Mouse (Mus musculus) midbrain, embryonic 15.5 days (tissue): ENCODE results near the gene Adgrl2. TPM values are rescaled to one million over a fixed set of nuclear protein-coding genes. Genes with fewer than 3 reads are reported as not detected.

Experiments
- ATAC-seq: fragments of 200-750 bp; cut with Nextera tagmentation; replicated peaks from 2 replicates; pipeline ENCODE4 v1.8.0; 2017; ENCODE audit warnings: moderate TSS enrichment
- H3K27ac ChIP-seq: fragments of 300-500 bp; sonication (generic); 2 replicates; pipeline ENCODE4 v1.5.1; 2015; ENCODE audit warnings: mild to moderate bottlenecking, inconsistent platforms
- H3K27me3 ChIP-seq: fragments of 300-500 bp; sonication (generic); replicated peaks from 2 replicates; pipeline ENCODE4 v1.6.1; 2015; ENCODE audit warnings: inconsistent platforms
- H3K36me3 ChIP-seq: fragments of 300-500 bp; sonication (generic); replicated peaks from 2 replicates; pipeline ENCODE4 v1.6.1; 2015; ENCODE audit warnings: inconsistent platforms
- H3K4me1 ChIP-seq: fragments of 300-500 bp; sonication (generic); 2 replicates; pipeline ENCODE4 v1.6.1; 2015; ENCODE audit warnings: inconsistent platforms
- H3K4me2 ChIP-seq: fragments of 300-500 bp; sonication (generic); 2 replicates; pipeline ENCODE4 v1.6.1; 2015; ENCODE audit warnings: inconsistent platforms, mild to moderate bottlenecking, moderate library complexity
- H3K4me3 ChIP-seq: fragments of 300-500 bp; sonication (generic); 2 replicates; pipeline ENCODE4 v1.5.1; 2015; ENCODE audit warnings: mild to moderate bottlenecking, inconsistent platforms
- H3K9ac ChIP-seq: fragments of 300-500 bp; sonication (generic); 2 replicates; pipeline ENCODE4 v1.6.1; 2015; ENCODE audit warnings: mild to moderate bottlenecking, inconsistent platforms
- H3K9me3 ChIP-seq: fragments of 300-500 bp; sonication (generic); 2 replicates; pipeline ENCODE4 v1.6.1; 2016; ENCODE audit warnings: inconsistent platforms
- WGBS: fragments of 180-500 bp; shearing (Covaris S2); methylation state at CpG from one replicate; pipeline ENCODE4 v1.1.7; 2015; ENCODE audit warnings: mixed read lengths; 5-methylcytosine and 5-hydroxymethylcytosine counted together
- polyA plus RNA-seq: library from polyadenylated mRNA; unstranded; fragments of >200 nt; fragmentation: Nextera tagmentation; extraction: Ambion mirVana; gene quantifications from 2 replicates; pipeline ENCODE4 v1.2.1, GENCODE M21; 2015

Adgrl2 gene
- polyA plus RNA-seq, 1 experiment from 2014 or later = 140 TPM

- no peak; the same call in 1 of the 2 replicates for ATAC-seq
- no peaks in the 10 kb centered on the region for H3K27me3 ChIP-seq
- no peak overlapping the region for H3K9ac ChIP-seq
- 75% methylated on average over 8 of the region's 8 CpGs for WGBS
- H3K4me2 ChIP-seq = no peak overlapping the region
- H3K36me3 ChIP-seq = no peaks in the 10 kb centered on the region
- H3K4me3 ChIP-seq = no peak overlapping the region
- H3K4me1 ChIP-seq = peaks cover 9% of the 10 kb centered on the region; the same call in 1 of the 2 replicates
- no peak overlapping the region for H3K27ac ChIP-seq
- H3K9me3 ChIP-seq = no peaks in the 10 kb centered on the region
These were observed 95.5 kb downstream of the Adgrl2 start for GRCm38 (mm10) chr3:148894867-148895266.

DNA sequence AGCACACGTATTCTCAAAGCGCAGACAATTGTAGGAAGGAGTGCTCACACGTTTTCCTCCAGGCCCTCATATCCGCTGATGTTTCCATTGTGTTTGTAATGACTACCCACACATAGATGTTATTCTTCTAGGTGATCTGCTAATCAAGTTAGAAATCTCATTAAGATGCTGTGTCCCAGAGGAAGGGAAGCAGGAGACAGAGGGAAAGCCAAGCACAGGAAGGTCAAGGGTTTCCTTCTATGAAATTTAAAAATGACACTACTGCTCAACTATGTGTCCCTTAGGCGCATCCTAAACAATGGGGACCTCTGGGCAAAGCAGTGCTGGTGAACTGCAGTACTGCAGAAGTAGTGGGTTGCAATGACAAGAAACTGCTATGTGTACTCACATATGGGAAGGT is 102.5 kb downstream of the Adgrl2 start:
- H3K4me1 ChIP-seq = 0 out of 2 replicates have a peak, but pooled peaks cover 6% of the 10 kb centered on the region
- H3K9me3 ChIP-seq = no peaks in the 10 kb centered on the region
- no peak for ATAC-seq
- H3K4me3 ChIP-seq = no peak overlapping the region
- no peaks in the 10 kb centered on the region for H3K27me3 ChIP-seq
- WGBS = 83% methylated on average over 5 of the region's 5 CpGs
- H3K36me3 ChIP-seq = no peaks in the 10 kb centered on the region
- no peak overlapping the region for H3K27ac ChIP-seq
- H3K4me2 ChIP-seq = no peak overlapping the region
- H3K9ac ChIP-seq = no peak overlapping the region

GRCm38 (mm10) chr3:148886956-148887355 is 103.4 kb downstream of the Adgrl2 start:
- no peaks in the 10 kb centered on the region for H3K9me3 ChIP-seq
- ATAC-seq = no peak
- 77% methylated on average over 4 of the region's 4 CpGs for WGBS
- H3K27ac ChIP-seq = no peak overlapping the region
- no peak overlapping the region for H3K4me2 ChIP-seq
- H3K27me3 ChIP-seq = no peaks in the 10 kb centered on the region
- H3K36me3 ChIP-seq = no peaks in the 10 kb centered on the region
- H3K9ac ChIP-seq = no peak overlapping the region
- H3K4me3 ChIP-seq = no peak overlapping the region
- H3K4me1 ChIP-seq = 0 out of 2 replicates have a peak, but pooled peaks cover 6% of the 10 kb centered on the region

- Histone ChIP-seq H3K27me3 (no peaks in the 10 kb centered on the region), H3K27ac (no peak overlapping the region), H3K4me2 (no peak overlapping the region), H3K4me3 (no peak overlapping the region), H3K4me1 (0 out of 2 replicates have a peak, but pooled peaks cover 6% of the 10 kb centered on the region), H3K9ac (no peak overlapping the region), H3K36me3 (no peaks in the 10 kb centered on the region), H3K9me3 (no peaks in the 10 kb centered on the region)
- ATAC-seq = no peak
- 88% methylated on average over 8 of the region's 8 CpGs for WGBS
These were observed 104.2 kb downstream of the Adgrl2 start for GRCm38 (mm10) chr3:148885980-148886668.

DNA sequence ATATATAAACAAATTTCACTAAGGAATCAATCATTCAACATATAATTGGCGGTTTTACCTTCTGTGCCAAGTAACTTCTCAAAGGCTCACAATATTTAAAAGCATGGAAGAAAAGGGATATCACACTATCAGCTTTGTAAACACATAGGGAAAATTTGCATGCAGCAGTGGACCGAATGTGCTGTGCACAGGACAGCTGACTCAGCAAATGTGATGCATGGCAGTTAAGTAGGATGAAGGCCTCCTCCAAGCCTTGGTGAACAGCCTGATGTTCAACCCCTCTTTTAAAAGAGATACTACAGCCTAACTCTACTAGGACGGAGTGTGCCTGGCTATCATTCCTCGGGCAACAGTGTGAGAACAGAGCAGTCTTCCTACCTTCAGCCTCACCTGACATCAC is 105.2 kb downstream of the Adgrl2 start:
- Histone ChIP-seq H3K9me3 (no peaks in the 10 kb centered on the region), H3K27ac (no peak overlapping the region), H3K27me3 (no peaks in the 10 kb centered on the region), H3K4me2 (no peak overlapping the region), H3K4me1 (0 out of 2 replicates have a peak, but pooled peaks cover 6% of the 10 kb centered on the region), H3K4me3 (no peak overlapping the region), H3K9ac (no peak overlapping the region), H3K36me3 (no peaks in the 10 kb centered on the region)
- ATAC-seq = no peak
- 83% methylated on average over 4 of the region's 4 CpGs for WGBS

DNA sequence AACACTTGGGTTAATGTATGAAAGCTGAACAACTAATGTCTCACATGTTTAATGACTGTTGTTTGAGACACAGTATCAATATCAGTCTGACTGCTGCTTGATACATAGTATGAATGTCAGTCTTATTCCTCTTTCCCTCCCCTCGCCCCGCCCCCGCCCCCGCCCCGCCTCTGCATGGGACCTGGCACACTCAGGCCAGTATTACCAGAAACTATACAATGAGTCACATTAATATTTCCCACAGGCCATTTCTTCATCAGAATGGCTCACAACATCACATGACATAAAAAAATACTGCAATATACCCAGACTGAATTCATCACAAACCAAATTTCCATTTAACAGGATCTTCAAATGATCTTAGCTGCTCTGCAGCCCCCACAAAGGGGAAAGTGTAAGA is 108.9 kb downstream of the Adgrl2 start:
- Histone ChIP-seq H3K4me2 (no peak overlapping the region), H3K36me3 (no peaks in the 10 kb centered on the region), H3K9me3 (no peaks in the 10 kb centered on the region), H3K27ac (no peak overlapping the region), H3K27me3 (no peaks in the 10 kb centered on the region), H3K9ac (no peak overlapping the region), H3K4me1 (peaks cover 19% of the 10 kb centered on the region), H3K4me3 (no peak overlapping the region)
- WGBS = 93% methylated on average over 5 of the region's 5 CpGs
- ATAC-seq = no peak

- H3K9ac ChIP-seq = no peak overlapping the region
These were observed 117.8 kb downstream of the Adgrl2 start for GRCm38 (mm10) chr3:148872563-148872962.

GRCm38 (mm10) chr3:148871792-148872464 is 118.4 kb downstream of the Adgrl2 start:
- H3K27ac ChIP-seq = 0 out of 2 replicates have a peak overlapping the region, but pooled peaks have one; percentile 20
- no peaks in the 10 kb centered on the region for H3K36me3 ChIP-seq
- peak; percentile 38; the same call in 1 of the 2 replicates for ATAC-seq
- no peak overlapping the region for H3K4me3 ChIP-seq
- 55% methylated on average over 5 of the region's 5 CpGs for WGBS
- H3K4me2 ChIP-seq = no peak overlapping the region
- no peaks in the 10 kb centered on the region for H3K9me3 ChIP-seq
- no peak overlapping the region for H3K9ac ChIP-seq
- H3K4me1 ChIP-seq = peaks cover 14% of the 10 kb centered on the region
- no peaks in the 10 kb centered on the region for H3K27me3 ChIP-seq

More at GRCm38 (mm10) chr3:148872563-148872962, 117.8 kb downstream of the Adgrl2 start:
- Histone ChIP-seq H3K4me1 (peaks cover 12% of the 10 kb centered on the region), H3K4me3 (no peak overlapping the region), H3K36me3 (no peaks in the 10 kb centered on the region), H3K4me2 (no peak overlapping the region), H3K27me3 (no peaks in the 10 kb centered on the region), H3K27ac (no peak overlapping the region), H3K9me3 (no peaks in the 10 kb centered on the region)
- no peak for ATAC-seq
- 75% methylated on average over 5 of the region's 5 CpGs for WGBS

- H3K9me3 ChIP-seq = no peaks in the 10 kb centered on the region
- no peak overlapping the region for H3K4me2 ChIP-seq
- H3K27me3 ChIP-seq = no peaks in the 10 kb centered on the region
- peaks cover 12% of the 10 kb centered on the region for H3K4me1 ChIP-seq
- no peak overlapping the region for H3K9ac ChIP-seq
- H3K27ac ChIP-seq = no peak overlapping the region
- H3K4me3 ChIP-seq = no peak overlapping the region
- no peaks in the 10 kb centered on the region for H3K36me3 ChIP-seq
- WGBS = 46% methylated on average over 8 of the region's 8 CpGs
- no peak for ATAC-seq
These were observed 122.7 kb downstream of the Adgrl2 start for GRCm38 (mm10) chr3:148867618-148868017.

GRCm38 (mm10) chr3:148866633-148867032 is 123.7 kb downstream of the Adgrl2 start:
- 84% methylated on average over 5 of the region's 5 CpGs for WGBS
- H3K27me3 ChIP-seq = no peaks in the 10 kb centered on the region
- H3K4me2 ChIP-seq = no peak overlapping the region
- H3K4me1 ChIP-seq = peaks cover 10% of the 10 kb centered on the region
- no peaks in the 10 kb centered on the region for H3K9me3 ChIP-seq
- no peak overlapping the region for H3K9ac ChIP-seq
- H3K4me3 ChIP-seq = no peak overlapping the region
- H3K27ac ChIP-seq = no peak overlapping the region
- H3K36me3 ChIP-seq = no peaks in the 10 kb centered on the region
- no peak for ATAC-seq

DNA sequence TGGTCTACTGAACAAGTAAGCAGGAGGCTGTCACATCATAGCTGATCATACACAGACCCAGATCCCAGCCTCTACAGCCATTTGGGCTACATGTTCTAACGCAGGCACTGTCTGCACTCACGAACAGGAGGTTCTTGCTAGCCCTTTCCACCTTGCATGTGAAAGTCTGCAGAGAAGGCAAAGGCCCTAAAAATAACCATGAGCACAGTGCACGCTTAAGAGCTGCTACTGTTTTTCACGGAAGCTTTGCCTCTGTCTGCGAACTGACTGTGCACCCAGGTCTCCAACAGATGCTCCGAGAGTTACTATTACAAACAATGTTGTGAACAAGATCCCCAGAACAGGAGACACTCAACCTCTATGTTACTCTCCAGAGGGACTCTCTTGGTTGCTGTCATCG is 124.3 kb downstream of the Adgrl2 start:
- no peak for ATAC-seq
- Histone ChIP-seq H3K27me3 (no peaks in the 10 kb centered on the region), H3K36me3 (no peaks in the 10 kb centered on the region), H3K4me3 (no peak overlapping the region), H3K4me1 (peaks cover 11% of the 10 kb centered on the region), H3K9me3 (no peaks in the 10 kb centered on the region), H3K9ac (no peak overlapping the region), H3K4me2 (no peak overlapping the region), H3K27ac (no peak overlapping the region)
- WGBS = 89% methylated on average over 7 of the region's 7 CpGs

DNA sequence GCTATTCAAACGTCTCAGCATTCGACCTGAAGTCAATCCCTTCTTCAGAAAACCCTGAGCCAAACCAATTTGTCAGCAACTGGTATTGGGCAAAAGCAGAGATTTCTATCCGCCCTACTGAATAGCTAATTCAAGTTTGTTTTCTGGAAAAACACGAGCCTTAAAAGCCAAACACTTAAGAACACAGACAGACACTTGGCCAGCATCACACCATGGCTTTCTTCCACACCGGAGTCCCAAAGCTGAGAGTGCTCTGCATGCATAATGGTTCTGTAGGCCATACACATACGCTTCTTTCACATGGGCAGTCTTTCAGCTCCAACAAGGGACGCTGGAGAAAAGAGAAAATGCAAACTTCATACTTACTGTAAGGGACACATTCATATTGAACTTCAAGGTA is 125.1 kb downstream of the Adgrl2 start:
- Histone ChIP-seq H3K4me2 (no peak overlapping the region), H3K36me3 (no peaks in the 10 kb centered on the region), H3K9me3 (no peaks in the 10 kb centered on the region), H3K27me3 (no peaks in the 10 kb centered on the region), H3K9ac (no peak overlapping the region), H3K4me3 (no peak overlapping the region), H3K4me1 (peaks cover 11% of the 10 kb centered on the region), H3K27ac (no peak overlapping the region)
- WGBS = 72% methylated on average over 7 of the region's 7 CpGs
- no peak for ATAC-seq
